Mouse (Mus musculus) neutrophil, adult 83 days (primary cell): ENCODE results near the gene Olfr483. TPM values are rescaled to one million over a fixed set of nuclear protein-coding genes. Genes with fewer than 3 reads are reported as not detected.

ENCODE experiments used
- total RNA-seq, 2 experiments: library from RNA; stranded (reverse); gene quantifications; one replicate each; pipeline ENCODE4 v1.2.4; 2023

Olfr483 gene
- not detected for total RNA-seq

DNA sequence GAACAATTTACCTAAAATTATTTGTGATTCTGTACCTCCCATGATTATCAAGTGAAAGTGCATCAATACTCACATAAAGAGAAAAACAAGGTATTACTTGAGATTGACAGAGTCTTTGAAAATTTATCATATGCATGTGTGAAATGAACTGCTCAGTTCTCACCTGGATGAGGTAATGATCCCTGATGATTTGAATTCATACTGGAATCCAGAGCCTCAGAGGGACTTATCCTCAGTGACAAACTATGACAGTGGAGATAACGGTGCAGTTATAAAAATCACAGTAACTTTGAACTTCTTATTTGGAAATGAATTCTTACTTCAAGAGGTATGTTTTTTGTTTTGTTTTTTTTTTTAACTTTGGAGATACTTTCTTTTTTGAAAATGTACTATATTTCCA is at the start of gene Olfr483:
Gene Olfr483, plus strand, starts transcription at position 301 of the 400 bp plus-strand sequence.

DNA sequence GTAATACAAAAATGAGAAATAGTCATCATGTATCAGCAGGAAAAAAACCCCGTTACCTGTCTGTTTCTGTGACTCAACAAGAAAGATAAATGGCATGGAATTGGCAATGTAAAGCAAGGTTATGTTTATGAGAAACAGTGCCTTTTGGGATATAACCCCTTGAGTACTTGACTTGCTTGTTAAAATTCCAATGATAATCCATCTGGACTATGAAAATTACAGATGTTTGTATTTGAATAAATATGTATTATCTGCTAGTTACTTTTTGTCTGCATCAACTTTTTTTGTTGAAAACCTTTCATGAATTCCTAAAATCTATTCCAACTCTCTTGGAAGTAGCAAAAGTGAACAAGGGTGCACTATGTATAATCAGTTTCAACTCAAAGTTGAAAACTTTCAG is 33.4 kb upstream of the Olfr483 start, which contains the start of gene Olfr480:
Gene Olfr480, minus strand, starts transcription at position 101 of the 400 bp plus-strand sequence.

DNA sequence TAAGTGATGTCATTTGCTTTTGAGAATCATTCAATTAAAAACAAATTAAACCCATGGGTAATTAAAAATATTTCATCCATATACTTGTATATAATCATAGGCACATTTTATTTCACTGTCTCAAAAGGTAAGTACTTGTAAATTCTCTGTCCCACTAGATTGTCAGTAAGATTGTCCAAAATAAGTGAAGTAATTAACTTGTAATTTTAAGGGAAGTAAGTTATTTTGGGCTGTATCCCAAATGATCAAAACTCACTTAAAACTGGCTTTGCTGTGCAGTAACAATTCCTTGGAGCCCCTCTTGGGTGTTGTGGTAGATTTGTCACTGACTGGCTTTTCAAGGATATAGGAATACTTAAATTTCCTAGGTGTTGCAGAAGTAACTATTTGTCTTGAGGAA is 21.1 kb upstream of the Olfr483 start, which contains the start of gene Olfr481:
Gene Olfr481, plus strand, starts transcription at position 301 of the 400 bp plus-strand sequence.

DNA sequence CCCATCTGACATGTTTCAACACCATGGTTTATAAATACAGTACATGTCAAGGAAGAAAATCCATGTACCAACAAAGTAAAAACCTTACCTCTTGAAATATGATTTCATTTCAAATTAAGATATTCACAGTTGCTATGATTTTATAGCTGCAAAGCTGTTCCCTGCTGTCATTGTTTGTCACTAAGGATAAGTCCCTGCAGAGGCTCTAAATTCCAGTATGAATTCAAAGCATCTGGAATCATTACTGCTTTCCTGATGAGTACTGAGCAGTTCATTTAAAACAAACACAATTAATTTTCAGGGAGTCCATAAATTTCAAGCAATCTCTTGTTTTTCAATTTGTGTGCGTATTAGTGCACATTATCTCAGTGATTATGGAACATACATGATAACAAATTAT is 3.2 kb upstream of the Olfr483 start, which contains the start of gene Olfr482:
Gene Olfr482, minus strand, starts transcription at position 101 of the 400 bp plus-strand sequence.

DNA sequence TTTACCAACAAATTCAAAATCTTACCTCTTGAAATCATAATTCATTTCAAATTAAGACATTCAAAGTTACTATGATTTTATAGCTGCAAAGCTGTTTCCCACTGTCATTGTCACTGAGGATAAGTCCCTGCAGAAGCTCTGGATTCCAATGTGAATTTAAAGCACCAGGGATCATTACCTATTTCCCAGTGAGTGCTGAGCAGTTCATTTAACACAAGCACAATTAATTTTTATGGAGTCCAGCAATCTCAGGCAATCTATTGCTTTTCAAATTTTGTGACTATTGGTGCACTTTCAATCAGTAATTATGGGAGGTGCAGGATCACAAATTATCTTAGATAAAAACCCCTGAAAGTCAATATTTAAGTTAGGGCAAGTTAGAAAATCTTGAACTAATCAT is 26.7 kb downstream of the Olfr483 start, which contains the start of gene Olfr484:
Gene Olfr484, minus strand, starts transcription at position 101 of the 400 bp plus-strand sequence.

Other genes starting within 250 kb of the Olfr483 start
- not detected for gene Olfr472, start 202.9 kb upstream of the Olfr483 start, total RNA-seq
- gene Olfr473, start 170.4 kb upstream of the Olfr483 start, total RNA-seq = not detected
- gene Olfr474, start 146.2 kb upstream of the Olfr483 start, total RNA-seq = not detected
- gene Olfr476, start 136.0 kb upstream of the Olfr483 start, total RNA-seq = not detected
- gene Olfr477, start 114.2 kb upstream of the Olfr483 start, total RNA-seq = not detected
- gene Olfr478, start 66.9 kb upstream of the Olfr483 start, total RNA-seq = not detected
- not detected for gene Olfr479, start 50.2 kb upstream of the Olfr483 start, total RNA-seq
- gene Olfr480, start 33.5 kb upstream of the Olfr483 start, total RNA-seq = not detected
- not detected for gene Olfr481, start 21.0 kb upstream of the Olfr483 start, total RNA-seq
- gene Olfr482, start 3.3 kb upstream of the Olfr483 start, total RNA-seq = 1 to 10 TPM; 1.2 to 1.7 TPM
- gene Olfr484, start 26.6 kb downstream of the Olfr483 start, total RNA-seq = not detected
- gene Olfr485, start 59.0 kb downstream of the Olfr483 start, total RNA-seq = not detected
- gene Olfr486, start 71.9 kb downstream of the Olfr483 start, total RNA-seq = not detected
- not detected for gene Olfr487, start 113.8 kb downstream of the Olfr483 start, total RNA-seq
- gene Olfr488, start 157.5 kb downstream of the Olfr483 start, total RNA-seq = not detected
- not detected for gene Olfr490, start 188.1 kb downstream of the Olfr483 start, total RNA-seq
- gene Olfr491, start 212.6 kb downstream of the Olfr483 start, total RNA-seq = not detected
- gene Olfr492, start 222.8 kb downstream of the Olfr483 start, total RNA-seq = not detected
- not detected for gene Olfr493, start 246.1 kb downstream of the Olfr483 start, total RNA-seq